Mouse (Mus musculus) heart, postnatal 0 days (tissue): ENCODE results near the gene Tbc1d8b. TPM values are rescaled to one million over a fixed set of nuclear protein-coding genes. Genes with fewer than 3 reads are reported as not detected.
A peak's percentile ranks its signal among the peaks of the same experiment; 100 is the strongest.

Experiments
- ATAC-seq: fragments of 200-750 bp; cut with Nextera tagmentation; 2 replicates; pipeline ENCODE4 v1.8.0; 2017; ENCODE audit warnings: low read depth, moderate number of reproducible peaks, moderate library complexity; ENCODE audit not compliant: insufficient read depth
- DNase-seq: peaks from one replicate; pipeline ENCODE4 v3.0.0-alpha.2; 2016; ENCODE audit warnings: low spot score
- H3K27ac ChIP-seq: fragments of 300-500 bp; sonication (generic); 2 replicates; pipeline ENCODE4 v1.5.1; 2014; ENCODE audit warnings: low read depth, mild to moderate bottlenecking
- H3K27me3 ChIP-seq: fragments of 300-500 bp; sonication (generic); 2 replicates; pipeline ENCODE4 v1.6.1; 2014; ENCODE audit warnings: low read length, mixed read lengths; ENCODE audit not compliant: control insufficient read depth, insufficient read depth
- H3K36me3 ChIP-seq: fragments of 300-500 bp; sonication (generic); replicated peaks from 2 replicates; pipeline ENCODE4 v1.6.1; 2014; ENCODE audit warnings: low read length, mixed read lengths; ENCODE audit not compliant: control insufficient read depth, insufficient read depth
- H3K4me1 ChIP-seq: fragments of 300-500 bp; sonication (generic); 2 replicates; pipeline ENCODE4 v1.6.1; 2014; ENCODE audit warnings: antibody characterized with exemption; ENCODE audit not compliant: control insufficient read depth, insufficient read depth
- H3K4me2 ChIP-seq: fragments of 300-500 bp; sonication (generic); 2 replicates; pipeline ENCODE4 v1.6.1; 2014; ENCODE audit warnings: low read depth, mild to moderate bottlenecking, low read length, moderate library complexity
- H3K4me3 ChIP-seq: fragments of 300-500 bp; sonication (generic); 2 replicates; pipeline ENCODE4 v1.5.1; 2014; ENCODE audit warnings: low read depth, low read length
- H3K9ac ChIP-seq: fragments of 300-500 bp; sonication (generic); replicated peaks from 2 replicates; pipeline ENCODE4 v1.6.1; 2014; ENCODE audit warnings: low read depth, low read length, mixed read lengths
- H3K9me3 ChIP-seq: fragments of 300-500 bp; sonication (generic); replicated peaks from 2 replicates; pipeline ENCODE4 v1.6.1; 2016; ENCODE audit warnings: low read length; ENCODE audit not compliant: control insufficient read depth
- CTCF ChIP-seq: IDR thresholded peaks from 2 replicates; pipeline ENCODE4 v1.5.1; 2016; ENCODE audit warnings: antibody characterized with exemption, control low read depth, low read depth
- EP300 ChIP-seq: IDR thresholded peaks from 2 replicates; pipeline ENCODE4 v1.6.1; 2016; ENCODE audit warnings: antibody characterized with exemption, low read depth
- WGBS: fragments of 180-500 bp; shearing (Covaris S2); extraction: QIAGEN DNeasy Blood & Tissue Kit; methylation state at CpG from one replicate; pipeline ENCODE4 v1.1.7; 2014; 5-methylcytosine and 5-hydroxymethylcytosine counted together
- polyA plus RNA-seq: library from polyadenylated mRNA; unstranded; fragments of >200 nt; fragmentation: Nextera tagmentation; extraction: Ambion mirVana; gene quantifications from 2 replicates; pipeline ENCODE4 v1.2.1, GENCODE M21; 2015
- total RNA-seq: library from RNA; depleted of rRNA; stranded (reverse); fragments of >200 nt; gene quantifications from 2 replicates; pipeline ENCODE4 v1.2.3, GENCODE M21; 2014; ENCODE audit warnings: low replicate concordance

Tbc1d8b gene
- total and polyA plus RNA-seq, 2 experiments from 2014 or later, result 1.7 to 2.2 TPM

DNA sequence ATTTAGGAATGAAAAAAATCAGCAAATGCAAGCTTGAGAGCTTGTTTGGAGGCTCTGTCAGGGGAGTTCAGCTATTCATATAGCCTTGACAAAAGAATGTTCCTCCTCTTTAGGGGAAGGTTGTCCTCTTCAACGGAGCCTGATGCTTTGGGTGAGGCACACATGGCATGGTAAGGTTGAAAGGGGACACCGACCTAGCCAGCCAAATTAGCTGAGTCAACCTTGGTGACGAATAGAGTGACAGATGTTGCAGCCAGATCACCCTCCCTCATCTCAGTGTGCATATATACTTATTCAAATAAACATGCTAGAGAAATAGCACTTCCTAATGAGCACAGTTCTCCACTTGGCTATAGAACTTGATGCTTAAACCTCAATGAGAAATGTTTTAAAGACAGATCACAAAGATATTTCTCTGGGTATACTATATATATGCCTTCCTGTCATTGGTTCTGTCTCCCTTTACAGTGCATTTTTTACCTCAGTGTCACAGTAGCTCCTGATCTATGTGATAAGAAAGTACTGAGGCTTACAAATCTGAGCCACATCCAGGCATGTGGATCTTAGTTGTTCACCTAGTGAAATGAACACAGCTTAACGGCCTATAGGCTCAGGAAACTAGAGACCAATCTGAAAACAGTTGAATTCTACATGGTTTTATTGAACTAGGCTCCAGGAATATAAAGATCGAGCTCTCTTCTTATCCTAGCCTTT, 30.3 kb upstream of the Tbc1d8b start:
- Histone ChIP-seq H3K9ac (no peak overlapping the region), H3K27ac (no peak overlapping the region), H3K27me3 (no peaks in the 10 kb centered on the region), H3K4me3 (no peak overlapping the region), H3K4me1 (no peaks in the 10 kb centered on the region), H3K9me3 (no peaks in the 10 kb centered on the region), H3K4me2 (no peak overlapping the region), H3K36me3 (no peaks in the 10 kb centered on the region)
- TF ChIP-seq CTCF, result no peak
- no peak for TF ChIP-seq EP300
- 66% methylated on average over 5 of the region's 5 CpGs for WGBS
- DNase-seq, result no peak
- ATAC-seq, result no peak

DNA sequence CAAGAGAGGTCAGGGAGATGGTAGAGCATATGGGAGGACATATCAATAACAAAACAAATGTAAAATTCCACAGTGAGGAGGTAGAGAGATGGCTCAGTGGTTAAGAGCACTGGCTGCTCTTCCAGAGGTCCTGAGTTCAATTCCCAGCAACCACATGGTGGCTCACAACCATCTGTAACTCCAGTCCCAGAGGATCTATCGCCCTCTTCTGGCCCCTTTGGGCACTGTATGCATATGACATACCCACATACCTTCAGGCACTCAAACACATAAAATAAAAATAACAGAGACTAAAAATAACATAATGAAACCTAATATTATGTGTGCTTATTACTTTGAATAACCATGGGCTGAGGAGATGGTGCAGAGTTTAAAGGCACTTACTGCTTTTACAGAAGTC, 22.7 kb upstream of the Tbc1d8b start:
- 53% methylated on average over 1 of the region's 1 CpGs for WGBS
- TF ChIP-seq EP300, result no peak
- H3K27ac ChIP-seq, result no peak overlapping the region
- H3K4me3 ChIP-seq, result no peak overlapping the region
- H3K36me3 ChIP-seq, result no peaks in the 10 kb centered on the region
- no peak for ATAC-seq
- DNase-seq, result no peak
- H3K27me3 ChIP-seq, result no peaks in the 10 kb centered on the region
- no peak overlapping the region for H3K4me2 ChIP-seq
- no peaks in the 10 kb centered on the region for H3K4me1 ChIP-seq
- H3K9ac ChIP-seq, result no peak overlapping the region
- H3K9me3 ChIP-seq, result no peaks in the 10 kb centered on the region

- H3K4me2 ChIP-seq, result no peak overlapping the region
- 74% methylated on average over 2 of the region's 2 CpGs for whole genome bisulfite sequencing
- no peak overlapping the region for H3K27ac ChIP-seq
- no peak overlapping the region for H3K9ac ChIP-seq
- no peak for ATAC-seq
- no peak for DNase-seq
- no peaks in the 10 kb centered on the region for H3K4me1 ChIP-seq
- TF ChIP-seq CTCF (peak; percentile 40; the same call in 1 of the 2 replicates), EP300 (no peak)
- H3K9me3 ChIP-seq, result no peaks in the 10 kb centered on the region
- H3K27me3 ChIP-seq, result no peaks in the 10 kb centered on the region
- no peaks in the 10 kb centered on the region for H3K36me3 ChIP-seq
- H3K4me3 ChIP-seq, result no peak overlapping the region
These were observed 19.0 kb upstream of the Tbc1d8b start for GRCm38 (mm10) chrX:139665829-139666228.

DNA sequence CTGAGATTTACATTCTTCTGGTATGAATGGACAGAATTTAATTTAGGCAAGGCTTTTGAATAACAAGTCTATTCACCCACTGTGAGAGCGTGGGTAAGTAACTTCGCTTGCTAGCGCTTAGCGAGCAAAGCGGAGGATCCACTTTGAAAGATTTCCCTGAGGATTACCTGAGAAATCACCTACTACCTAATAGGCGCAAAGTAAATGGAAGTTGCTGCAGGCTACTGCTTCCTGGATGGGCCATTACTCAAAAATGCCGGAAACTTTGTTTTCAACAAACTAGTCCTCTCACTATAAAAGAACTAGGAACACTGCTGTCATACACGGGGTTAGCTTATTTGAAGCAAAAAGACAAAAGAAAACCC, 404 bp upstream of the Tbc1d8b start:
- no peaks in the 10 kb centered on the region for H3K36me3 ChIP-seq
- no peak overlapping the region for H3K27ac ChIP-seq
- TF ChIP-seq EP300 (no peak), CTCF (no peak)

GRCm38 (mm10) chrX:139714381-139714780, 29.6 kb downstream of the Tbc1d8b start, which contains the start of gene Gm15013:
TSS of gene Gm15013 (minus strand) at chrX:139714481.
- WGBS, result 97% methylated on average over 8 of the region's 8 CpGs
- H3K4me3 ChIP-seq, result no peak within 1 kb of the TSS
- no peaks in the 10 kb centered on the region for H3K9me3 ChIP-seq
- TF ChIP-seq CTCF (no peak), EP300 (no peak)
- no peaks in the 10 kb centered on the region for H3K27me3 ChIP-seq
- DNase-seq, result no peak
- no peaks in the 10 kb centered on the region for H3K36me3 ChIP-seq
- H3K9ac ChIP-seq, result no peak within 1 kb of the TSS
- H3K4me1 ChIP-seq, result no peaks in the 10 kb centered on the region
- ATAC-seq, result no peak
- H3K27ac ChIP-seq, result no peak within 1 kb of the TSS
- no peak within 1 kb of the TSS for H3K4me2 ChIP-seq

More for the DNA sequence above, 404 bp upstream of the Tbc1d8b start:
- H3K4me1 ChIP-seq, result no peaks in the 10 kb centered on the region
- DNase-seq, result no peak
- H3K27me3 ChIP-seq, result no peaks in the 10 kb centered on the region
- WGBS, result 15% methylated on average over 8 of the region's 8 CpGs
- H3K9me3 ChIP-seq, result no peaks in the 10 kb centered on the region
- ATAC-seq, result peak; percentile 14
- H3K4me2 ChIP-seq, result peak overlapping the region; percentile 55
- peak overlapping the region; percentile 61 for H3K9ac ChIP-seq
- H3K4me3 ChIP-seq, result peak overlapping the region; percentile 66

GRCm38 (mm10) chrX:139722350-139722749, 37.6 kb downstream of the Tbc1d8b start:
- Histone ChIP-seq H3K9ac (no peak overlapping the region), H3K27ac (no peak overlapping the region), H3K4me3 (no peak overlapping the region), H3K27me3 (no peaks in the 10 kb centered on the region), H3K9me3 (no peaks in the 10 kb centered on the region), H3K36me3 (0 out of 2 replicates have a peak, but pooled peaks cover 4% of the 10 kb centered on the region), H3K4me2 (no peak overlapping the region), H3K4me1 (no peaks in the 10 kb centered on the region)
- ATAC-seq, result no peak
- WGBS, result 84% methylated on average over 2 of the region's 2 CpGs
- no peak for DNase-seq
- TF ChIP-seq CTCF (no peak), EP300 (no peak)
